Mouse (Mus musculus): ENCODE measurements at regions not wholly inside any gene's neighbourhood (a gene's known extent, or its start where the extent isn't known, plus 50 kb on each side); places are given as distances from the start of the nearest gene placed in this dataset.

GRCm38 (mm10) chr13:60518010-60518409, 83.7 kb upstream of the Dapk1 start:
- DNase-seq: no peak

DNA sequence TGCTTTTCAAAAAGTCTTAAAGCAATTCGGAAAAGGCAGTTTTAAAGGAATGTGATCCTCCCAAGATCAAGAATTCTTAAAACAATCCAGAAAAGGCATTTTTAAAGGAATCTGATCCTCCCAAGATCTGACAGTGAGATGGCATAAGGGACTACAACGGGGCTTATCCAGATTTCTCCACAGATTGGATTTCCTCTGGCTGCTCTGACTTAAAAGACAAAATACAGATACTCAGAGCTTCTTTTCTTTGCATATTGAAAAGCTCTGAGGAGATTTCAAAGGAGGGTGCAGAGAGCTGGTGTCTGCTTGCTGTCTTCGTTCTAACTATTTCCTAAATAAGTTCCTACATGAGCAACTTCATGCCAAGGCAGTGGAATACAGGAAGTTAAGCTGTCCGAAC, 82.0 kb upstream of the Dapk1 start:
- no peak for DNase-seq

DNA sequence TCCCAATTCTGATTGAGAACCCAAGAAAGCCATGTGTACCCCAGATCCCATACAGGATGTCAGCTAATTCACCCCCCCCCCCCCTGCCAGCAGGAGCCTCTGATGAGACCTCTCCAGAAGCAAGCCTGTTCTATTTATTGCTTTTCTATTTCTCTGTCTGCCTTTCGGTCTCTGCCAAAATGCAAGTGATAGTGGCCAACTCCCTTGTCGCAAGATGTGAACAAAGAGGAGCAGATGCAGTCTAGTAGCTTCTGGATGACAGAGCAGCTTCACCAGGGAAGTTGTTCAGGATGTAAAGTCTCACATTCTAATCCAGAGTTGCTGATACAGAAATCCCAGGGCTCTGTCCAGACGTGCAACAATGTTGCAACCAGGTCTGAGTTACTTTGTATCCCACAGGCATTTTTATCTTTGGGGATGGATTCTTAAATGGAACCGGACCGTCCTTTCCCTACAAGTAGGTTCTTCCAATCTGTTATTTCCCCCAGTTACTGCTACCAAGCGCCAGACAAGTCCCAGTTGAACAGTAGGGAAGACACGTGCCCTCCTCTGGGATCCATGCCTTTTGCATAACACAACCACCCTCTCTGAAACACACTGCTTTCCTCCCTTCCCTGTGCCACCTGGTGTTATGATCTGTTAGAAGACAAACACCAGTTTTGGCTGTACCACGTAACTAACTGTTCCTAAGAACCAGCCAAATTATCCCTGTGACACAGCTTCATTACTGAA, 78.9 kb upstream of the Dapk1 start:
- DNase-seq: no peak

DNA sequence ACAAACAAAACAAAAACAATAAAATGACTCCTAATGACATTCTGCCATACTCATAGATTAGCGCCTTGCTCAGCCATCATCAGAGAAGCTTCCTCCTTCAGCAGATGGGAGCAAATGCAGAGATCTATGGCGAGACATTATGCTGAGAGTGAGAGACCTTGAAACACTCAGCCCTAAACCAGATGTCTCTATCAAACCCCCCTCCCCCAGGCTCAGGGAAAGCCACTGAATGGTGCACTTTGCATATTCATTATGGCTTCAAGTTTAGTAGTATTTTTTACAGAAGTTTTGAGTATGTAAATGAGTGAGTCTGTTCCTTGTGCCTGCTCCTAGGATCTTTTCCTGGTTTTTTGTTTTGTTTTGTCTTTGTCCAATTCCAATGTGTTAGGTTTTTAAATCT, 73.9 kb upstream of the Dapk1 start:
- no peak for DNase-seq

DNA sequence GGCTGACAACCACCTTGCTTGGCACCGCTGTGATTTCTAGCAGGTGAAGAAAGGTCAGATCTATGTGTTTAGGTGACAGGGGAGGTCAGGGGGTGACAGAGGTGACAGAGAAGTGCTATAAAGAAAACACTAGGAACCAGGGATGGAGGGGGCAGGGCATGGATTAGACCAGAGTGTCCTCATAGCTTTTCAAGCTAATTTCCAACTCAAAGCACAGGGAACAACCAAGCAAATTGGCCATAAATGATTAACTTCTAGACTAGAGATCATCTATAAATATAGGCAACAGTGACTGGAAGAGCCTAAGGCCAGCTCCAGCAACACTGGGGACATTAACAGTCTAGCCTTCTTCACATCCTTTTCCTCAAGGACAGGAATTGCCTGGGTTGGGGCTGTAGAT, 72.9 kb upstream of the Dapk1 start:
- DNase-seq: no peak

GRCm38 (mm10) chr13:60529381-60530069, 72.2 kb upstream of the Dapk1 start:
- DNase-seq: no peak

DNA sequence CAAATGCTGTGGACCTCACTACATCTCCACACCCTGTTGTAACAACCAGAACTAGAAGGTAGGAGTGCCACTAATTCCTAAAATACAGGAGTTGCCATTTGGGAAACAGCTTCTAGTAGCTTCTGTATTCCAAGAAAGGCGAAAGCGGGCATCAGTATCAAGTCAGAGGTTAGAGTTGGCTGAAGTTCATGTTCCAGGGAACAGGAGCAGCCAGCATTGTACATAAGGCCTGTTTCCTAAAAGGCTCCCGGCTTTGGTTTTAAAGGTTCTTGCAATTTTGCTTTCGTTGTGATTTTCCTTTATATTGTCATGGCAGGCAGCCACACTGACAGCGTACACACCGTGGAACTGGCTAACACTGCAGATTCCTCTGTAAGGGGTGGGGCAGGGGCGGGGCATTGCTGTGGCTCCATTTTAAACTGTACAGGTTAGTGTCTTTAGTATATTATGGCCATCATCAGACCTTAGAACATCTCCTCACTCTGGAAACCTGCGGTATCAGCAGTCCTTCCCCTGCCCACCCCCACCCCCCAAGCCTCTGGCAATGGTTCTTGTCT, 67.8 kb upstream of the Dapk1 start:
- no peak for DNase-seq

GRCm38 (mm10) chr13:60534501-60534900, 67.2 kb upstream of the Dapk1 start:
- no peak for DNase-seq

DNA sequence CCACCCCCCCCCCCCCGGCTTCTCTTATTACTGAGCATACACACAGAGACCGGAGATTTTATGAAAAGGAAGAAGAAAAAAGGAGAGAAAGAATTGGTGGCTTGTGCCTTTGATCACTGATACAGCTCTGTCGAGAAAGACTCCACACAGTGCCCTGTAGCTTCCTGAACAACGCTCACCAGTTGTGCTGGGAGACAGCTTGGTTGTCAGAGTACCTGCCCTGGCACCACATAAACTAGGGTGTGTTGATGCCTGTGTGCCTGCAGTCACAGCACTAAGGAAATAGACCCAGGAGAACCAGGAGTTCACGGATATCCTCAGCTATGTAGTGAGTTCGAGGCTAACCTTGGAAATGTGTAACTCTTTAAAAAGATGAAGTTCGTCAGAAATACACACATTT, 66.7 kb upstream of the Dapk1 start:
- DNase-seq: no peak

DNA sequence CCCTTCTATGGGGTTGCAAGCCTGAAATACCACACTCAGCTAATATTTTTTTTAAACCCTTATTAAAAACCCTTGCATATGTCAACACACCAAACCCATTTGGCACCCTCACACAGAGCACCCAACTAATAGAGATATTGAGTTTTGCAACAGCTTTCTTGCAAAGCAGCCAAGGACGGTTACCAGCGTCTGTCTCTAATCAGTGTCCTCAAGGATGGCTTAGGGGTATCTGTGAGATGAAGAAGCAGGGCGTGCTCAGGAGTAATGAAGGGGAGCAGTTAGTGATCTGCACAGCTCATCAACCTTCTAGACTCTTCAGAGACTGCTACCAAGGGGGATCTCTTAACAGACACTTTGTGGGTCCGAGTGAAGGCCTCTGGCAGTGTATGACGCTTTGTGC, 65.0 kb upstream of the Dapk1 start:
- no peak for DNase-seq

DNA sequence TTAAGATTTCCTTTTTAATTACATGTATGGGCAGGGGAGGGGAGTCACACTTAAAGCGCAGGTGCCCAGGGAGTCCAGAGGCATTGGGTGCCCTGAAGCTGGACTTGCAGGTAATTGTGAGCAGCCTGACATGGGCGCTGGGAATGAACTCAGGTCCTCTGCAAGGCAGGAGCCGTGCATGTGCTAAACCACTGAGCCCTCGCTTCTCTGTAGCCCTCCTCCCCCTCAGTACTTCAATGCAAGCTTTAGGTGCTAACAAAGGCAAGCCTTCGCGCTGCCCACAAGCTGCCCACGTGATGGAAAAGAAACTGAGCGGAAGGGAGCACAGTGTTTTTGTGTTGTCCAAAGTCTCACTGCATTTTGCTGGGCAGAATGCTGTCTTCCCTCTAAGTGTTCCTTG, 63.6 kb upstream of the Dapk1 start:
- no peak for DNase-seq

GRCm38 (mm10) chr13:60541165-60541564, 60.6 kb upstream of the Dapk1 start:
- DNase-seq: no peak

DNA sequence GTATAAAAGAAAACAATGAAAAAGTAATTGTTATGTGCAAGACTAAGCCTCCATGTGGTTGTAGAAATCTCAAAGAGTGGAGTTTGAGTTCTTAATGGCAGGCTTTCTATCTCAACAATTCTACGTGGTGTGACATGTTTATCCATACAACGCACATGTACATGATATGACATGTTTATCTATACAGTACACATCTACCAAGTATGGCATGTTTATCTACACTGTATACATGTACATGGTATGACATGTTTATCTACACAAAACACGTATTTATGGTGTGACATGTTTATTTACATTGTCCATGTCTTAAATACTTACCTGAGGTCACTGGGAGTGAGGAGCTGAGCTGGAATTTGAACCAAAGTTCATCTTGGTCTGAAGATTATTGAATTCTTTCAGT, 57.4 kb upstream of the Dapk1 start:
- DNase-seq: no peak

DNA sequence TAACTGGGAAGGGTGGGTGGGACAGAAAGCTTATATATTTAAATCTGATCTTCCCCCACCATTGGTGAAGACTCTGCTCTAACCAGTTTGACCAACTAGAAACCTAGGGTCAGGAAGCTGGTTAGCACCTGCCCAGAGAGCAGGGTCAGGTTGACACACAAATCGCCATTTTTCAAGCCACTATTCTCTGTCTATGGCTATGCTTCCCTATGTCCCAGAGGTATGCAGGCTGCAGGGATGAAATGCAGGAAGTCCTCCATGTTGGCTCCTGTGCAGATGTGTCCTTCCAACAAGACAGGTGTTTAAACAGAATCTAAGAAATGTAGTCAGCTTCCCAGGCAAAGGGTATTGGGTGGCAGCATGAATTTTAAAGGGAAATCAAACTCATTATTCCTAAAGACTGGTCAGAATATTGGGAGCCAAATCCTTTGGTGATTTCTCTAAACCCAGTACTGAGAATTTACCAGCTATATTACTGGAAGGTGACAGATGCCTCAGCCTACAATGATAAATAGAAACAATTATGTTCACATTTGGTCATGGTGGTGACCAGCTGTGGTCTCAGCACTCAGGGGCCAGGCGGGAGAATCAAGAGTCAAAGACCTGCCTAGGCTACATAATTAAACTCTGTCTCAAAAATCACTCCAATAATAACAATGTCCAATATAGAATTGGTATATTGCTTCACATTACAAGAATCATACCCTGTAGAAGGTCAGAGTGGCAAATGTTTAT, 55.6 kb upstream of the Dapk1 start:
- DNase-seq: no peak
